Mouse (Mus musculus): ENCODE data around the gene Cdkal1.

DNA sequence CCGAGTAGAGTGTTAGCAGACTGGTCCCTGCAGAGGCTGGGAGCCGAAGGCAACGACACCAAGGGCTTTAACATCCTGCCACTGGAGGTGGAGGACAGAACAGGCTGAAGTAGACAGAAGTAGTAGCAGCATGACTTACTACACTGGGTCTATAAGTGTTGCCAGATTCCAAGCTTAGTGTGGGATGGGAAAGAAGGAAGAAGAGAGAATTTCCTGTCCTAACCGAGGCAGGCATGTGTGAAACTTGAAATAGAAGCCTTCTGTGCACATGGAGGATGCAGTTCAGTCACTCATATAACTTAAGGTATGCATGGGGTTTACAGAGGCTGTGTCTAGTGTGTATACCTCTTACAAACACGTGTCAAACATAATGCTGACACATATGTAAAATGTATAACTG lies 465.4 kb downstream of the Cdkal1 start:
- no peak for TF ChIP-seq CTCF (IDR thresholded peaks at IDR 0.05; ENCODE audit: borderline replicate concordance, control insufficient read depth, extremely low read depth, insufficient read depth, low read length, poor library complexity)
- TF ChIP-seq POLR2A (IDR thresholded peaks at IDR 0.05; ENCODE audit: control insufficient read depth, extremely low read depth, insufficient read depth, low read length, poor library complexity): no peak

All from thymus, adult 2 months (tissue).